Mouse (Mus musculus): ENCODE data around the gene Gm10563. TPM values are rescaled to one million over a fixed set of nuclear protein-coding genes. Genes with fewer than 3 reads are reported as not detected.

Gm10563 gene
- total RNA-seq, 2 experiments from 2014 or later: not detected

DNA sequence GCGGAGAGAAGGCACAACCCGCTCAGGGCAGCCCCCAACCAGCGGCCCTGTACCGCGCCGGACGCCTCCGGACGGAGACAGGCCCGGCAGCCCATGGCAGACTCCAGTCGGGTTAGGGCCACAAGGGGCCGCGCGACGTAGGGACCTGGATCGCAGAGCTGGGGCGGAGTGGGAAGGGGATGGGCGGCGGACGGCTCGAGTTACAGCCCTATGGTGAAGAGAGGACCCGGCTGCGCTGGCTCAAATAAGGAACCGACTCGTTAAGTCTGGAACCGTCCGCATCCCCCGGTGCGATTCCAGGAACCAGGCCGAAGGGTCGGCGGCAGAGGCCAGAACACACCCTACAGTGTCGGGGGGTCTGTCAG is 7.9 kb upstream of the Gm10563 start, which contains the start of gene Mmp23:
Gene Mmp23 (minus strand): TSS at position 299 of the 365 bp plus-strand sequence.
- peak; percentile 49 for DNase-seq

- DNase-seq: no peak
These were observed 7.3 kb upstream of the Gm10563 start for GRCm38 (mm10) chr4:155652283-155653085.

GRCm38 (mm10) chr4:155651553-155652269 is 6.5 kb upstream of the Gm10563 start:
- DNase-seq: no peak

DNA sequence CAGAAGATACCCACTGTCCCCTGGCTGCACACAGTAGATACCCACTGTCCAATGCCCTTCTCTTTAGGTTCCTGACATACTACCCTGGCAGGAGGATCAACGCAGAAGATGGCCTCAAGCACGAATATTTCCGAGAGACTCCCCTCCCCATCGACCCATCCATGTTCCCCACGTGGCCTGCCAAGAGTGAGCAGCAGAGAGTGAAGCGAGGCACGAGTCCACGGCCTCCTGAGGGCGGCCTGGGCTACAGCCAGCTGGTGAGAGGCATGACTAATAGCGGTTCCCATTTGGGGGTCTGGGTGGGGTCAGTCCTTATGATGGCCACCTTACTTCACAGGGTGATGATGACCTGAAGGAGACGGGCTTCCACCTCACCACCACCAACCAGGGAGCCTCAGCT is 4.1 kb upstream of the Gm10563 start:
- no peak for DNase-seq

GRCm38 (mm10) chr4:155645721-155646120 is 513 bp upstream of the Gm10563 start:
- no peak for DNase-seq

DNA sequence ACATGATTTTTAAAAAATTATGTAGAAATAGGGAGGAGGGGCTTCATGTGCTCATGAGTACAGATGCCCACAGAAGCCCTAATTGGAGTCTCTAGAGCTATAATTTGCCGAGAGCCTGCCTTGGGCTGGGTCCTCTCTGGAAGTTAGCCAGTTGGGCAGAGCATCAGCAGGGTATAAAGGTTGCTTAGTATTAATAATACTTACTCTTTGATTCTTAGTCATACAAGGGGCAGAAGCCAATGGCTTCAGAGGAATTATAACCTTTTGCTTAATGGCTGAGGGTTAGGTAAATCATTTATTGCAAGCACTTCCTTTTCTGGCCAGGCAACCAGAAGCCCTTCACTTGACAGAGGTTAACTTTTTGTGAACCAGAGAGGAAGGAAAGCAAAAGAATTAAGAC is 1.7 kb downstream of the Gm10563 start:
- no peak for DNase-seq

DNA sequence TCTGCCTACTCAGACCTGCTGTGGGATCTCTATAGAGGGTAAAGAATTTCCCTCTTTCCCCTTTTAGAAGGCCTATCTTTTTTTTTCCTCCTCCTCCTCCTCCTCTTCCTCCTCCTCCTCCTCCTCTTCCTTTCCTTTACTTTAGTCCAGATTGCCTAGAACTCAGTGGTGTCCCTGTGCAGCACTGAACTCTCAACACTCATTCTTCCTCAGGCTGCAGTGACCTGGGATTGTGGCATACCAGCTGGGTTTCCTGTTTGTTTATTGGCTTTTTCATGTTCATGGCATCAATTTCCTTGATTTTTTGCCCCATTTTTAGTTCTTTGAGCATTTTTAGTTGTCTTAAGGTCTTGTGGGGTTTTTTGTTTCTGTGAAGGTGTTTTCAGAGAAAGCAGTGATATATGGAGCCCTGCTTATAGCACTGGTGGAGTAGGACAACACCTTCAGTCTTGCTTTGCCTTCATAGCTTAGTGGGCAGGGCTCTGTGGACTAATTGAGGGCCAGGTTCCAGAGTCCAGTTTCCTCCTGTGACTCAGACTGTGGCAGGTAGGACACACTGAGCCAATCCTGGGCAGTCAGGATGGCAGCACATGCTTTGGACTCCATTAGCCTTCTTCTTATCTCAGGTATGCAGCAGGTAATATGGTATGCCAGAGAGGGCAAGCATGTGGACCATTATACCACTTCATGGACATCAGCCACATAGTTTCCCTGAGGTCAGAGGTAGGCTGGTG is 9.3 kb downstream of the Gm10563 start:
- no peak for DNase-seq

DNA sequence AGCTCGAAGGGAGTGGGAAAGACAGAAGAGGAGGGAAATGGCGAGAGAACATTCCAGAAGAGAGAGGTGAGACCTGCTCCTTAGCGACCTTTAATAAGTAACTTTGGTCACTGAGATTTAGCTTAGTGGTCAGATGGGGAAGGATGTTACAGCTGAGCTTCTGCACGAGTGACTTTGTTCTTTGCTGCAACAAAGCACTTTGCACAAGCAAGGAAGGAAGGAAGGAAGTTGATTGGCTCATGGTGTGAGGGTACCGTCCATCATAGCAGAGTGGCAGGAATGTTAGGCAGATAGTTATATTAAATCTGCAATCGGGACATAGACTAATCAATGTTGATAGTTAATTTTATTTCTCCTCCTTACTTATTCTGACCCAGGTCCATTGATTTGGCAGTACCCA is 14.9 kb downstream of the Gm10563 start:
- no peak for DNase-seq

DNA sequence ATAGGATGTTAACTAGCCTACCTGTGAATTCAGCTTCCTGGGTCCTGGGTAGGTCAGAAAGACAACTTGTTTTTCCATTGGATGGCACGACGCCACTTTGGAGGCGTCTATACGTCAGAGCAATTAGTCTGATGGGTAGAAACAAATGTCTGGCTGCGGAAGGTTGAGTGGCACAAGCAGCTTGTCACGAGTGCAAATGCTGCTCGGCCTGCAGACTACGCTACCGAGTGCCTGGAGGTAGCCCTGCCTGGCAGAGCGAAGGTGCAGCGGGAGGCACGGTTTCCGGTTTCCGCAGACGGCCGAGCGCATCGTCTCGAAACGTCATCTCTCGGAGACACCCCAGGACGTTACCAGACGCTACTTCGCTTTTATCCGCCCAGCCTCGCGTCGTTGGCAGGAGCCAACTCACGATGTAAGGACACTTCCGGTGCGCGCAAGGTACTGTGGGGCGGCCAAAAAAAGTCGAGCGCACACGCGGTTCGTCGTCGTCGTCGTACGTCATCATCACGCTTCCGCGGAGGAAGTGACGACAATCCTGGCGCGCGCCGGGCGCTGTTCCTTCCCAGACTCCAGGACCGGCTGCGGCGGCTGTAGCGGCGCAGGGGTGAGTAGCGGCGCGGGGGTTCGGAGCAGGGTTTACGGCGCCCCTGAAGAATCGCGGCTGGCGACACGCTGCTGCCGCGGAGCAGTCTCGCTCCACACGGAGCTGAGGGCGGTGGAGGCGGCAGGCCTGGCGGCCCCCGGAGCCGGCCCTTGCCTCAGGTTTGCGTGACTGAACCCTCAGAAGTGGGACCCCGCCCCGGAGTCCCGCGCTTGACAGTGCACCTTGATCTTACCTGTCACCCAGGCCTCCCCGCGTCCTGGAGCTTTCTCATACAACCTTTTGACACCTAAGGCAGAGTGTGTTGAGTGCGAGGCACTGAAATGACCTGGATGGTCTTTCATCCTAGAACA is 20.6 kb downstream of the Gm10563 start, which contains the start of gene Cdk11b:
Gene Cdk11b (plus strand): TSS at position 517 of the 954 bp plus-strand sequence.
- peak; percentile 96 for DNase-seq

- DNase-seq: no peak
These were observed 26.9 kb downstream of the Gm10563 start for GRCm38 (mm10) chr4:155618321-155618720.

DNA sequence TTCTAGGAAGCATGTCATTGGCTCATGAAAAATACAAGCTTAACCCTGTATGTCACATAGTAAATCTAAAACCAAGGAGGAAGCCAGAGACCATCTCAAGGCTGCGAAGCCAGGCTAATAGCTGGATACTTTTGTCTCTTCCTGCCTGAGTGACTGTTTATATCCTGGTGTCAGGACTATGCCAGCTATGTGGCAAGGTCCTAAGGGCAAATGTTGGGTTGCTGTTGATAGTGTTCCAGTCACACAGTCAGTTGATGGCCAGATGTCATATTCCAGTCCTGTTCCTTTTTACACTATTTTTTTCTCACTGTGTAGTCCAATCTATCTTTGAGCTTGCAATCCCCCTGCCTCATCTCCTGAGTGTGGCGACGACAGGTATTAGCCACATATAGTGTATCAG is 31.9 kb downstream of the Gm10563 start:
- no peak for DNase-seq

GRCm38 (mm10) chr4:155611860-155612259 is 33.3 kb downstream of the Gm10563 start:
- no peak for DNase-seq

DNA sequence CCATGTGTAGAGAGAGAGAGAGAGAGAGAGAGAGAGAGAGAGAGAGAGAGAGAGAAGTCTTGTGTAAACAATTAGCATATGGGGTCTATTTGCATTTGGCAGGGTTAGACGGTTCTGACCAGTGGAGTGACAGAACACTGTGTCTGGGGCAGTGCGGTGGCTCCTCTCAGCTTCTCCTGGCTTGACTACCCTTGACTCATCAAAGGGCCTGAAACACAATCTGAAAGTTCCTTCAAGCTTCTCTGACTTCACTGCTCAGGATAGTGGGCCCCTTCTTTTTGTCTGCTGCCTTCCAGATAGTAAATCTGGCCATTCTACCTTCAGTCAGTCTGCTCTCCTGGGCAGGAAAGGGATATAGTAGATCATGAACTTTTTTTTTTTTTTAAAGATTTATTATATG is 38.4 kb downstream of the Gm10563 start:
- no peak for DNase-seq

GRCm38 (mm10) chr4:155605132-155605531 is 40.1 kb downstream of the Gm10563 start:
- DNase-seq: no peak

GRCm38 (mm10) chr4:155603801-155604200 is 41.4 kb downstream of the Gm10563 start:
- no peak for DNase-seq

DNA sequence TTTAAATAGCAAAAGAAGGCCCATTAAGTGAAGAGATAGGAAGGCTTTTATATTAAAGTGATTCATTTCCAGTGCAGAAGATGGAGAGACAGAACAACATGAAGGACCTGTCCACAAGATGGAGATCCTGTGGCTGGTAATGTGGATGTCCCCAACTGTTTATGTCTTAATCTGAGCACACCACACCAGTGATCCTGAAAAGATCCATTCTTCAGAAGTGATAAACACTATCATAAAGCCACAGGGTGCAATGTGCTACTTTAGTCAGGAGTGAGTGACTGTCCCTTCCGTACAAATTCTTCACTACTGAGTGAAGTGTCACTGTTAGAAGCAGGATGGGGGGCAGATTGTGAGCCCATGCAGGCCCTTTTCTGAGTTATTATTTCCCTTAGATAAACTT is 42.5 kb downstream of the Gm10563 start:
- no peak for DNase-seq

DNA sequence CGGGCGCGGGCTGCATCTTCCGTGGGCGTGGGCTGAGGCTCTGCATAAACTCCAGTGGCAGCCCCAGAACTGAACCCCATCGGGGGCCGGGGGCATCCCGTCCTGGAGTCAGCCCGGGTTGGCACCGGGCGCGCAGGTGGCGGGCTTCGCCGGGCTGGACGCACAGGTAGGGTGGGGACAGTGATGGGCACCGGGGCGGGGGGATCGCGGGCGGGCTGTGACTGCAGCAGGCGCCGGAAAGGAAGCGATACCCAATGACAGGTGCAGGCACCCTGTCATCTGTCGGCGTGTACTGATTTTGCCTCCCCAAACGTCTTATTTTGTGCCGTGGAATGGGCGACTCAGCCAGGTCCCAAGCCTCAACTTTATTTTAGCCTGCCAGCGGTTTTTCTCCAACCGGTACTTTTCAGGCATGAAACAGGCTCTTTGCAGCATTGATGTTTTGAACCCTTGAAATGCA is 43.2 kb downstream of the Gm10563 start:
- DNase-seq: no peak

GRCm38 (mm10) chr4:155601091-155601996 is 43.9 kb downstream of the Gm10563 start, which contains the start of gene Slc35e2:
Gene Slc35e2, plus strand, starts transcription at chr4:155601416.
- DNase-seq: peak; percentile 94

- DNase-seq: no peak
These were observed 45.0 kb downstream of the Gm10563 start for GRCm38 (mm10) chr4:155599901-155600825.

All from gastrocnemius, postnatal 25 days (tissue).